Mouse (Mus musculus) spleen, adult 2 months (tissue): ENCODE measurements around the gene Setd1b. TPM values are rescaled to one million over a fixed set of nuclear protein-coding genes. Genes with fewer than 3 reads are reported as not detected.

Source experiments
- polyA plus RNA-seq: library from polyadenylated mRNA; depleted of rRNA; stranded (reverse); fragments of >200 nt; gene quantifications from 2 replicates; pipeline ENCODE4 v1.2.3, GENCODE M21; 2012; rRNA removed

Gene Setd1b
- polyA plus RNA-seq, 1 experiment = 20.5 TPM

Other genes with a start within 250 kb of the Setd1b start
- 30.3 and 36.7 TPM in 2 replicates for gene Kdm2b, start 152.4 kb upstream of the Setd1b start, polyA plus RNA-seq
- gene Orai1, start 127.1 kb upstream of the Setd1b start, polyA plus RNA-seq = 52.3 and 83.0 TPM in 2 replicates
- not detected in 2 replicates for gene Morn3, start 95.2 kb upstream of the Setd1b start, polyA plus RNA-seq
- gene Tmem120b, start 73.8 kb upstream of the Setd1b start, polyA plus RNA-seq = 5.8 and 7.6 TPM in 2 replicates
- 70.7 and 72.5 TPM in 2 replicates for gene Rhof, start 9.5 kb upstream of the Setd1b start, polyA plus RNA-seq
- gene Psmd9, start 27.2 kb downstream of the Setd1b start, polyA plus RNA-seq = 13.3 and 19.5 TPM in 2 replicates
- gene Hpd, start 40.5 kb downstream of the Setd1b start, polyA plus RNA-seq = 0.19 and 0.37 TPM in 2 replicates
- gene Wdr66, start 109.9 kb downstream of the Setd1b start, polyA plus RNA-seq = 0.89 and 0.95 TPM in 2 replicates
- 12.4 and 12.8 TPM in 2 replicates for gene Bcl7a, start 201.6 kb downstream of the Setd1b start, polyA plus RNA-seq